Mouse (Mus musculus) layer of hippocampus, postnatal 14 days (tissue): ENCODE results near the gene Sell. TPM values are rescaled to one million over a fixed set of nuclear protein-coding genes. Genes with fewer than 3 reads are reported as not detected.
"Not testable (repeated sequence)": the region's sequence is repeated elsewhere in the genome, so short reads cannot be mapped to it uniquely, and the experiment has no call there.

Experiments
- DNase-seq, 2 experiments: peaks; one replicate each; pipeline ENCODE4 v3.0.0; 2021 to 2022; ENCODE audit warnings: low spot score in 2 of 2, mixed read lengths in 1 of 2
- long read RNA-seq, 2 experiments: library from polyadenylated mRNA; stranded (forward); transcript quantifications; one replicate each; pipeline ENCODE4 v2.0.0; 2021
- total RNA-seq, 2 experiments: library from RNA; stranded (reverse); gene quantifications; 2 replicates each; pipeline ENCODE4 v1.2.3; 2021

The Sell gene
- not detected for total RNA-seq
- long read RNA-seq, experiment 1, result 0 reads
- long read RNA-seq, experiment 2, result 0 reads

GRCm38 (mm10) chr1:164061925-164062324, at the start of gene Sell:
TSS of gene Sell (plus strand) at chr1:164061982.
- no peak for DNase-seq

GRCm38 (mm10) chr1:164014616-164015015, 47.2 kb upstream of the Sell start:
- no peak for DNase-seq

GRCm38 (mm10) chr1:164018221-164018896, 43.4 kb upstream of the Sell start:
- no peak for DNase-seq

- no peak for DNase-seq
These were observed 42.0 kb upstream of the Sell start for GRCm38 (mm10) chr1:164019789-164020188.

GRCm38 (mm10) chr1:164020746-164021145, 41.0 kb upstream of the Sell start:
- DNase-seq, result not testable (repeated sequence)

GRCm38 (mm10) chr1:164022106-164022505, 39.7 kb upstream of the Sell start:
- not testable (repeated sequence) for DNase-seq

- no peak for DNase-seq
These were observed 36.1 kb upstream of the Sell start for GRCm38 (mm10) chr1:164025685-164026084.

GRCm38 (mm10) chr1:164027416-164027815, 34.4 kb upstream of the Sell start:
- no peak for DNase-seq

GRCm38 (mm10) chr1:164040385-164041135, 21.2 kb upstream of the Sell start:
- DNase-seq, result no peak

GRCm38 (mm10) chr1:164043549-164043948, 18.2 kb upstream of the Sell start:
- DNase-seq, result no peak

GRCm38 (mm10) chr1:164047934-164048333, 13.8 kb upstream of the Sell start, which contains the start of gene Sele:
TSS of gene Sele (plus strand) at chr1:164048234.
- DNase-seq, result no peak

- DNase-seq, result no peak
These were observed 8.2 kb upstream of the Sell start for GRCm38 (mm10) chr1:164053561-164053960.

GRCm38 (mm10) chr1:164054800-164055199, 7.0 kb upstream of the Sell start:
- no peak for DNase-seq

- no peak for DNase-seq
These were observed 1.7 kb upstream of the Sell start for GRCm38 (mm10) chr1:164060071-164060470.

- peak in 1 of 2 experiments; percentile 7 for DNase-seq
These were observed 504 bp upstream of the Sell start for GRCm38 (mm10) chr1:164061278-164061677.

- DNase-seq, result no peak
These were observed 1.1 kb downstream of the Sell start for GRCm38 (mm10) chr1:164062856-164063255.

GRCm38 (mm10) chr1:164063745-164064144, 2.0 kb downstream of the Sell start:
- no peak for DNase-seq

GRCm38 (mm10) chr1:164069261-164069660, 7.5 kb downstream of the Sell start:
- DNase-seq, result no peak

GRCm38 (mm10) chr1:164070461-164070860, 8.7 kb downstream of the Sell start:
- no peak for DNase-seq

GRCm38 (mm10) chr1:164071111-164071510, 9.3 kb downstream of the Sell start:
- no peak for DNase-seq

GRCm38 (mm10) chr1:164072001-164072400, 10.2 kb downstream of the Sell start:
- no peak for DNase-seq

- DNase-seq, result no peak
These were observed 11.3 kb downstream of the Sell start for GRCm38 (mm10) chr1:164073091-164073490.
